Mouse (Mus musculus): Measurements from ENCODE around the gene Mettl21a.

DNA sequence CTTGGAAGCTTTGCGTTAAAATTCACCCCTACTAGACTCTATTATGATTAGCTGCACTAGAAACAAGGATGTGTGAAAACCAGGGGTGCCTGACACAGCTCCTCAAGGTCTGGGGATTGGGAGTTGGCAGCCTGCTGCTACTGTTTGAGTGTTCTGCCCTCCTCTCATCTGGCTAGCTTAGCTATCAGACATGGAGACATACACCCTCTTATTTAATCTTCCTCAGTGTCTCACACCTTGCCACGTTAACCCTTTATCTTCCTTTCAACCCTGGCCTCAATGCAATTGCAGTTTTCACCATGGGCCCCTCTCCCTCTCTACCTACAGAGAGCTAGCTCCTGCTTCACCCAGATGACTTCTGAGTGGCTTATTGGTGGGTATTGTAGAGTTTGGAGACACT lies 18.6 kb upstream of the Mettl21a start:
- TF ChIP-seq GATA1 (IDR thresholded peaks at IDR 0.05; ENCODE audit: low read length) = no peak
- TF ChIP-seq TAL1 (IDR thresholded peaks at IDR 0.05; ENCODE audit: low read length) = no peak

All from erythroblast, embryonic 14.5 days (primary cell).